Mouse (Mus musculus) left cerebral cortex, adult 18-20 months (tissue): ENCODE results near the gene Polr2m. TPM values are rescaled to one million over a fixed set of nuclear protein-coding genes. Genes with fewer than 3 reads are reported as not detected.

Experiments used
- DNase-seq, 2 experiments: peaks; one replicate each; pipeline ENCODE4 v3.0.0; 2021 to 2022; ENCODE audit warnings: low spot score in 2 of 2, mixed read lengths in 1 of 2
- total RNA-seq, 2 experiments: library from RNA; stranded (reverse); gene quantifications; 2 replicates each; pipeline ENCODE4 v1.2.3; 2021

The Polr2m gene
- total RNA-seq, 2 experiments from 2014 or later, result 196 to 213 TPM

- no peak for DNase-seq
Observed at GRCm38 (mm10) chr9:71476601-71477000, 9.1 kb downstream of the Polr2m start.

DNA sequence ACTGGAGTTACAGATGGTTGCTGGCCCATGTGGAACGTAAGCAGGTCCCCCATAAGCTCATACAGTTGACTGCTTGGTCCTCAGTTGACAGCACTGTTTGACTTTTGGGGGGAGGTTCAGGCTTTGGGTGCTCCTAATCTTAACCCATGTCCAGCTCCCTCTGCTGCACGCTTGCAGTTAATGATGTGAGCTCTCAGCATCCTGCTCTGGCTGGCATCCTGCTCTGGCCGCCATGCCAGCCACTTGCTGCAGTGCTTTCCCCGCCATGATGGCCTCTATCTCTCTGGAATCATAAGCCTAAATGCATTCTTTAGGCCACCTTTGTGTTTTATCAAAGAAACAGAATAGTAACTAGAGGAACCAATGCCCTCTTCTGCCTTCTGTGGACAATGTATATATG lies 10.2 kb downstream of the Polr2m start:
- DNase-seq, result no peak

GRCm38 (mm10) chr9:71467434-71467833 lies 18.3 kb downstream of the Polr2m start:
- DNase-seq, result no peak

- DNase-seq, result peak in 1 of 2 experiments; percentile 9
Observed at GRCm38 (mm10) chr9:71466111-71466510, 19.6 kb downstream of the Polr2m start.

GRCm38 (mm10) chr9:71463072-71463667 lies 22.6 kb downstream of the Polr2m start:
- DNase-seq, result no peak

DNA sequence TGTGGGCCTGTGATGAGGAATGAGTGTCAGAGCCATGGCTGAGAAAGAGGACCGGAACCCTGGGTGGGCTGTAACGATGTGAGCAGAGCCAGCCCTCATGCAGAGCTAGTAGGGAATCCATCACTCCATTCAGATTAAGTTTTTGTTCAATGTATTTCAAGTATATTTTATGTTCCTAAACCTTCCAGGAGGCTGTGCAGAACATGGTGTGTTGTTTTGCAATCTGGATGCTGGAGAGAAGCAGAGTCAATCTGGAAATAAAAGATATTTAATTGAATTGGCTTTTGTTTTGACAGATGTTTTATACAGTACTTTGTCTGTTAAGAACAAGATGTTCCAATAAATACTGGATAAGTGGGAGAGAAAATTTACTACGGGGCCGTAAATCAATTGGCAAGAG lies 29.0 kb downstream of the Polr2m start:
- no peak for DNase-seq

DNA sequence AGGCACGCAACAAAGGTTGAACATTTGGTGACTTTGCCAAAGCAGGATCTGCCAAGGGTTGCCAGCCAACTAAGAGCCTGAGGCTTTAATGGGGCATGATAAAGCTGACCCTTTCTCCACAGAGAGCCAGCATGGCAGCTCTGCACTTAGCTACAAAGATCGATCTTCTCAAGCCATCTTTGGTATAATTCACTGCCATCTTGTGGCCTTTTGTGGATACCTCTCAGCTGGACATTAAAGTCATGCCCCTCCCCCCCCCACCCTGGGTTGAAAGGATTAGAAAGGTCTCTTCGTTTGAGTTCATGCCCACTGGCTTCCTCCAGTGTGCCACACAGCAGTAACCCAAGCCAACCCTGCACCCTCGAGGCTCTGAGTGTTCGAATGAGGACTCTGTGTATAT lies 31.8 kb downstream of the Polr2m start:
- no peak for DNase-seq

GRCm38 (mm10) chr9:71453352-71453751 lies 32.4 kb downstream of the Polr2m start:
- DNase-seq, result no peak

- DNase-seq, result no peak
Observed at GRCm38 (mm10) chr9:71450626-71451025, 35.1 kb downstream of the Polr2m start.

DNA sequence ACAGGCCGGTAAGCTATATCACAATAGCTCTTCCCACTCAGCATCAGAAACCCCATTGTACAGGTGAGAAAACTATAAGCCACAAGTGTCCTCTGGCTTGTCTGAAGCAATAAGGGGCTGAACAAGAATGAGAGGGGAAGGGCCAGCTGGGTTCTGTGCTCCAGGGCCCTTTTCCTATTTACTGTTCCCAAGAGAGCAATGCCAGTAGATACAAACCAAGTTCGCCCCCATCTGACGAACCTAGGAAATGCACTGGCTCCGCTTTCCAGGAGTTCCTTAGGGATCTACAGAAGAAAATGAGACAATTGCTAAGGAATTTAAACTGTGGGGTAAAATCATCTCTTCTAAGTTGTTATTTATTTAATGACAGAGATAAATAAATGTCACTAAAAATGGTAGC lies 38.2 kb downstream of the Polr2m start:
- peak; percentile 76 to 77 for DNase-seq

GRCm38 (mm10) chr9:71445308-71445707 lies 40.4 kb downstream of the Polr2m start:
- no peak for DNase-seq

- DNase-seq, result peak in 1 of 2 experiments; percentile 12
Observed at GRCm38 (mm10) chr9:71438146-71438545, 47.6 kb downstream of the Polr2m start.

Other genes starting within 250 kb of the Polr2m start
- 1 to 10 TPM; 1.7 to 2.3 TPM for gene Myzap, start 106.4 kb upstream of the Polr2m start, total RNA-seq